Mouse (Mus musculus) c-Kit-positive CD71-negative TER-119-negative erythroid progenitor cells, embryonic 14.5 days (primary cell): Measurements from ENCODE around the gene Men1.
A peak's percentile ranks its signal among the peaks of the same experiment; 100 is the strongest.
"Not testable (repeated sequence)": the region's sequence is repeated elsewhere in the genome, so short reads cannot be mapped to it uniquely, and the experiment has no call there.

Experiments used
- DNase-seq: peaks from one replicate; pipeline ENCODE4 v3.0.0-alpha.2; 2013; ENCODE audit warnings: low read depth

Men1 gene

GRCm38 (mm10) chr19:6334673-6335457, at the start of gene Men1:
Gene Men1, plus strand, starts transcription at chr19:6334979.
- peak; percentile 94 for DNase-seq

- DNase-seq, result no peak
These were observed 49.6 kb upstream of the Men1 start for GRCm38 (mm10) chr19:6285226-6285625.

GRCm38 (mm10) chr19:6285632-6286433, 48.9 kb upstream of the Men1 start:
- no peak for DNase-seq

GRCm38 (mm10) chr19:6286434-6287401, 48.1 kb upstream of the Men1 start:
- DNase-seq, result no peak

GRCm38 (mm10) chr19:6288236-6288894, 46.4 kb upstream of the Men1 start:
- no peak for DNase-seq

GRCm38 (mm10) chr19:6289696-6290238, 45.0 kb upstream of the Men1 start:
- no peak for DNase-seq

- not testable (repeated sequence) for DNase-seq
These were observed 44.1 kb upstream of the Men1 start for GRCm38 (mm10) chr19:6290720-6291116.

GRCm38 (mm10) chr19:6291117-6291781, 43.5 kb upstream of the Men1 start:
- DNase-seq, result no peak

GRCm38 (mm10) chr19:6292262-6292661, 42.5 kb upstream of the Men1 start:
- no peak for DNase-seq

- no peak for DNase-seq
These were observed 40.5 kb upstream of the Men1 start for GRCm38 (mm10) chr19:6294301-6294700.

- DNase-seq, result no peak
These were observed 38.1 kb upstream of the Men1 start for GRCm38 (mm10) chr19:6296551-6297210.

GRCm38 (mm10) chr19:6297641-6298040, 37.1 kb upstream of the Men1 start:
- peak; percentile 78 for DNase-seq

- DNase-seq, result no peak
These were observed 35.8 kb upstream of the Men1 start for GRCm38 (mm10) chr19:6299003-6299402.

GRCm38 (mm10) chr19:6299450-6300267, 35.1 kb upstream of the Men1 start:
- DNase-seq, result no peak

GRCm38 (mm10) chr19:6300402-6300841, 34.4 kb upstream of the Men1 start:
- no peak for DNase-seq

GRCm38 (mm10) chr19:6302114-6302513, 32.7 kb upstream of the Men1 start:
- DNase-seq, result no peak

GRCm38 (mm10) chr19:6302522-6302921, 32.3 kb upstream of the Men1 start:
- DNase-seq, result no peak

GRCm38 (mm10) chr19:6303831-6304230, 30.9 kb upstream of the Men1 start:
- DNase-seq, result no peak
